Mouse (Mus musculus) testis, adult 2 months (tissue): ENCODE data around the gene Sox5.

Experiments
- CTCF ChIP-seq: fragments of 200-500 bp; IDR thresholded peaks from 2 replicates; pipeline ENCODE4 v1.5.1; 2012; ENCODE audit warnings: low read depth, mild to moderate bottlenecking, inconsistent platforms, low read length, moderate library complexity; ENCODE audit not compliant: control insufficient read depth, insufficient read depth, insufficient replicate concordance
- POLR2A ChIP-seq: fragments of 200-500 bp; IDR thresholded peaks from 2 replicates; pipeline ENCODE4 v1.6.1; 2012; ENCODE audit warnings: low read depth, mild to moderate bottlenecking, inconsistent platforms, low read length, moderate library complexity; ENCODE audit not compliant: control insufficient read depth

DNA sequence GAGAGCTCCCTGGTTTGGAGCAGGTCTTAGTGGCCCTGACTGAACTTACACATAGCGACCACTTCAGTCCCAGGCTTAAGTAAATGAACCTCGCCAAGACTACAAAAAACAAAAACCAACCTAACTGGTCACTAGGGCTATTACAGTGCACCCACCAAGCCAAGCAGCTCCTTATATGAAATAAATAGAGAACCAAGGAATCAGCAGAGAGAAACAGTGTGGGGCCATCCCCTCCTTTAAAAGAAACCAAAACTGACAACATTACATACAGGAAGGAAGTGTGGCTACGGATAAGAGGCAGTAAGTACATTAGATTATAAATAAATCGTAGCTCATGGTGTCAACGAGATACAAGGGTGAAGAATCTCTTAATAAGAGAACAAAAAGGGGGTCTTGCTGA, 516.0 kb downstream of the Sox5 start:
- no peak for TF ChIP-seq CTCF
- TF ChIP-seq POLR2A, result no peak
